Mouse (Mus musculus): ENCODE data around the gene Fanca.

- TF ChIP-seq CTCF (IDR thresholded peaks at IDR 0.05; ENCODE audit: low read depth): no peak
- no peak for TF ChIP-seq EP300 (IDR thresholded peaks at IDR 0.05; ENCODE audit: low read depth)
These were observed 38.5 kb downstream of the Fanca start for GRCm38 (mm10) chr8:123279828-123280227.

Measured in liver, embryonic 14.5 days (tissue).